Mouse (Mus musculus): ENCODE data around the gene Slc1a1. TPM values are rescaled to one million over a fixed set of nuclear protein-coding genes. Genes with fewer than 3 reads are reported as not detected.

Gene Slc1a1
- 0.19 and 2.3 TPM in 2 replicates for polyA plus RNA-seq (2012; rRNA removed)

DNA sequence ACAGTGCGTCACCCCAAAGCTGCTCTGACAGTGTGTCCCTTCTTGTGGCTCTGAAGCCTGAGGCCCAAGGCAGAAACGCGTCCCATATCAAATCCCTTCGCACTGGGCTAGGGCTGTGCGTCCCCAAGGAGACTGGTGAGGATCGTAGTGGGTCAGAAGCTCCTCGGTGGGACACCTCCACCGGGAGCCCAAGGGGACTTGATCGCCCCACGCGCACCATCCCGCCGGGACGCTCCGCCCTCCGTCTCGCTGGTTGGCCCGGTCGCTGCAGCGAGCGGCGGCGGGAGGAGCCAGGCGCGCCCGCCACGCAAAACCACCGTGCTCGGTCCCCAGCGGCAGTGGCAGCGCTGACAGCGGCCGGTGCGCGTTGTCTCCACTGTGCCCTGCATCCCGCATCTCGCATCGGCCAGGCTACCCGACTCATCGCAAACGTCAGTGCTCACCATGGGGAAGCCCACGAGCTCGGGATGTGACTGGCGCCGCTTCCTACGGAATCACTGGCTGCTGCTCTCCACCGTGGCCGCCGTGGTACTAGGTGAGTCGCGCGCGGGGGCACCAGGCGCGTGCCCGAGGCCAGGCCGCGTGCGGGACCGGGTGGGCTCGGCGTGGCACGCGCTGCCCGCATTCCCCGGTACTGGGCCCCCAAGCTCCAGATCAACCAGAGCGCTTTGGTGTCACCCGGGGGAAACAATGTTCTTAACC is at the start of gene Slc1a1:
Gene Slc1a1 (plus strand): TSS at position 252 of the 702 bp plus-strand sequence.
- Histone ChIP-seq H3K27me3 (ENCODE audit: control insufficient read depth, insufficient read depth, low read length) (no peaks in the 10 kb centered on the region), H3K4me1 (ENCODE audit: control insufficient read depth, insufficient read depth, low read length) (peaks cover 14% of the 10 kb centered on the region), H3K4me3 (ENCODE audit: control insufficient read depth, low read depth, low read length) (peak within 1 kb of the TSS; percentile 71)

DNA sequence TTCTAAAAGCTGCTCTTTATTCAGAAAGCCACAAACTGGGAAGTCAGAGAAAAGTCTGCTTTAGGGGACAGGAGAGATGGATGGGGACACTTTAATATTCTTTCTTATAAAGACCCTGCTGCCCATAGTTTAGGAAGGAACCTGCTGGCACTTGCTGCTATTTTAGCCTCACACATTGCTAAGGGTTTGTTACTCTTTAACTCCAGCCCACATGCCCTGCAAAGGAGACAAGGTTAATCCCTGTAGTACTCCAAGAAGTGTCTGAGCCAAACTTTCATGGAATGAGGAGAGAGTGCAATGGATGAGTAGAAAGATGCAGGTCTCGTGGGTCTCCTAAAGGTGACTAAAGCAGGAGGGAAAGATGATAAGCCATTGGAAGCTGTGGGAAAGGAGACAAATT is 44.7 kb upstream of the Slc1a1 start:
- no peaks in the 10 kb centered on the region for H3K36me3 ChIP-seq (ENCODE audit: control insufficient read depth, insufficient read depth, low read length)
- peaks cover 6% of the 10 kb centered on the region for H3K4me1 ChIP-seq (ENCODE audit: control insufficient read depth, insufficient read depth, low read length)
- no peak for TF ChIP-seq CTCF (IDR thresholded peaks at IDR 0.05; ENCODE audit: control insufficient read depth, insufficient read depth, insufficient replicate concordance, low read depth, low read length)
- H3K27ac ChIP-seq (ENCODE audit: control insufficient read depth, insufficient read depth, low read depth, low read length) = no peak overlapping the region
- H3K27me3 ChIP-seq (ENCODE audit: control insufficient read depth, insufficient read depth, low read length) = no peaks in the 10 kb centered on the region
- H3K4me3 ChIP-seq (ENCODE audit: control insufficient read depth, low read depth, low read length) = no peak overlapping the region

More for the DNA sequence above, at the start of gene Slc1a1:
- Histone ChIP-seq H3K27ac (ENCODE audit: control insufficient read depth, insufficient read depth, low read depth, low read length) (no peak within 1 kb of the TSS), H3K36me3 (ENCODE audit: control insufficient read depth, insufficient read depth, low read length) (no peaks in the 10 kb centered on the region)
- TF ChIP-seq CTCF (IDR thresholded peaks at IDR 0.05; ENCODE audit: control insufficient read depth, insufficient read depth, insufficient replicate concordance, low read depth, low read length) (no peak), POLR2A (IDR thresholded peaks at IDR 0.05; ENCODE audit: control insufficient read depth, low read depth, low read length) (no peak)

DNA sequence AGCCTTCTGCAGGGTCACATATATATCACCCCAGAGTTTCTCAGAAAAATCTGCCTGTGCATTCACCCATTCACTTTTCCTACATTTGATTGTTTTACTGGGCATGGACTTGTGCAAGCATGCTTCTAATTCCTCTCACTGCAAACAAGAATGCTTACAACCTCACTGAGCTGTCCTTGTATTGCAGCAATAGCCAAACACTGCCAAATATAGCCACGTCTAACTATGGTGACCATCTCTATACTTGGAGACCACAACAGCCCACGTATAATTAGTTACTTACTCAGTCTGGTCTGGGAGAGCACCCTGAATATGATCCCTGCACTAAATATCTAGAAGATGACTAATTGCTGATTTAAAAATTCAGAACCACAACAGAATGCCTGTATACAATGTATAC is 41.5 kb upstream of the Slc1a1 start:
- Histone ChIP-seq H3K4me1 (ENCODE audit: control insufficient read depth, insufficient read depth, low read length) (peaks cover 6% of the 10 kb centered on the region), H3K4me3 (ENCODE audit: control insufficient read depth, low read depth, low read length) (no peak overlapping the region), H3K27ac (ENCODE audit: control insufficient read depth, insufficient read depth, low read depth, low read length) (no peak overlapping the region), H3K27me3 (ENCODE audit: control insufficient read depth, insufficient read depth, low read length) (no peaks in the 10 kb centered on the region), H3K36me3 (ENCODE audit: control insufficient read depth, insufficient read depth, low read length) (no peaks in the 10 kb centered on the region)
- TF ChIP-seq POLR2A (IDR thresholded peaks at IDR 0.05; ENCODE audit: control insufficient read depth, low read depth, low read length) = no peak
- no peak for TF ChIP-seq CTCF (IDR thresholded peaks at IDR 0.05; ENCODE audit: control insufficient read depth, insufficient read depth, insufficient replicate concordance, low read depth, low read length)

DNA sequence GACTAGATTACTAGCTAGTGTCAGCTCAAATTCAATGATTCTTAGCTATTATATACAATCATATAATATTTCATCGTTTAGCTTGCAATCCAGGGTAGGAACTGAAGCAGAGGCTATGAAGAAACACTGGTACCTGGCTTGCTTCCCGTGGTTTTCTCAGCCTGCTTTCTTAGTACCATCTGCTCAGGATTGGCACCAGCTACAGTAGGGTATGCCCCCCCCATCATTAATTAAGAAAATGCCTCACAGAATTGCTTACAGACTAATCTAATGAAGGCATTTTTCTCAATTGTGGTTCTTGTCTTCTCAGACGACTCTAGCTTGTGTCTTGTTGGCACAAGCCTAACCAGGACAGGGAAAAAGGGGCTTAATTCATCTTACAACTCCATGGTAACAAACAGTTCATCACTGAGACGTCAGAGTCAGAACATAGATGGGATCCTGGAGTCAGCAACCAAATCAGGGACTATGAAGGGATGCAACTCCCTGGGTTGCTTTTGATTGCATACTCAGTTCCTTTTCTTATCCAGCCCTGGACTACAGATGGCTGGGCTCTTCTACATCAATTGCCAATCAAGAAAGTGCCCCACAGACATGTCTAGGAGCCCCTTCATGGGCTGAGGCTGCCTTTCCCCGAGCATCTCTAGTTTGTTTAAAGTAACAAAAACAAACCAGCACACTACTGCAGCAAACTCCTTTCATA is 38.6 kb upstream of the Slc1a1 start:
- Histone ChIP-seq H3K36me3 (ENCODE audit: control insufficient read depth, insufficient read depth, low read length) (no peaks in the 10 kb centered on the region), H3K4me1 (ENCODE audit: control insufficient read depth, insufficient read depth, low read length) (no peaks in the 10 kb centered on the region), H3K27me3 (ENCODE audit: control insufficient read depth, insufficient read depth, low read length) (no peaks in the 10 kb centered on the region), H3K27ac (ENCODE audit: control insufficient read depth, insufficient read depth, low read depth, low read length) (no peak overlapping the region), H3K4me3 (ENCODE audit: control insufficient read depth, low read depth, low read length) (no peak overlapping the region)
- TF ChIP-seq POLR2A (IDR thresholded peaks at IDR 0.05; ENCODE audit: control insufficient read depth, low read depth, low read length) (no peak), CTCF (IDR thresholded peaks at IDR 0.05; ENCODE audit: control insufficient read depth, insufficient read depth, insufficient replicate concordance, low read depth, low read length) (no peak)

DNA sequence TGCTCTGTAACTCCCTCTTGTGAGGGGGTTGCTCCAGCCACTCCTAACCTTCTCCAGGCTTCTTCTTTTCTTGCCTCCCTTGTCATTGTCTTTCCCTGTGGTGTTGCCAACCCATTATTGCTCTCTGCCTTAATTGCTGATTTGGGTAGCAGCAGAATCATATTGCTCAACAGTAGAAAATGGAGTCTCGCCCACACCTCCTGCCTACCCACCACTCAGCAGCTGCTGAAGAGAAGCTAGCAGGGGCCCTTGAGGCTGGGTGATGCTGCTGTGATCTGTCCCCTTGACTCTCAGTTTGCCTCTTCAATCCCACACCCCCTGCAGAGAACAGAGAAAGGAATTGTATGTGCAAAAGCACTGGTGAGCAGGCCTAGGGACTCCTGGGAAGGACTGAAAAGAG is 37.9 kb upstream of the Slc1a1 start:
- no peaks in the 10 kb centered on the region for H3K4me1 ChIP-seq (ENCODE audit: control insufficient read depth, insufficient read depth, low read length)
- H3K27me3 ChIP-seq (ENCODE audit: control insufficient read depth, insufficient read depth, low read length) = no peaks in the 10 kb centered on the region
- H3K27ac ChIP-seq (ENCODE audit: control insufficient read depth, insufficient read depth, low read depth, low read length) = no peak overlapping the region
- no peaks in the 10 kb centered on the region for H3K36me3 ChIP-seq (ENCODE audit: control insufficient read depth, insufficient read depth, low read length)
- no peak for TF ChIP-seq POLR2A (IDR thresholded peaks at IDR 0.05; ENCODE audit: control insufficient read depth, low read depth, low read length)
- TF ChIP-seq CTCF (IDR thresholded peaks at IDR 0.05; ENCODE audit: control insufficient read depth, insufficient read depth, insufficient replicate concordance, low read depth, low read length) = no peak
- H3K4me3 ChIP-seq (ENCODE audit: control insufficient read depth, low read depth, low read length) = no peak overlapping the region

DNA sequence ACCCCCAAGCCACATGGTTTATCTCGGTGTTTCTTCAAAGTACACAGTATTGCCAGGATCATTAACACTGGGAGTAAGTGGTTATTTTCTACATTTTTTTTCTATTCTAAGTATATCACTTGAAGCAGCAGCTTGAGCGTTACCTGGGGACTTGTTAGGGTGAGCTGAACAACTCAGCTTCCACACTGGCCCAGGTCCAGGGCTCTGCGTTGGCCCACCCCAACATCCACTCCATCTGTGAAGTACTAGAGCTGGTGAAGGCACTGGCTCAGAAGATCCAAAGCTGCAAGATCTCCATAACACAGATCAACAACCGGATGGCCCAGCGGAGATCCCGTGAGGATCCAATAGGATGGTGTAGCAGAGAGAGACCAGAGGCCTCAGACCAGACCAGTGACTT is 37.2 kb upstream of the Slc1a1 start:
- no peaks in the 10 kb centered on the region for H3K27me3 ChIP-seq (ENCODE audit: control insufficient read depth, insufficient read depth, low read length)
- H3K36me3 ChIP-seq (ENCODE audit: control insufficient read depth, insufficient read depth, low read length) = no peaks in the 10 kb centered on the region
- TF ChIP-seq POLR2A (IDR thresholded peaks at IDR 0.05; ENCODE audit: control insufficient read depth, low read depth, low read length) = no peak
- TF ChIP-seq CTCF (IDR thresholded peaks at IDR 0.05; ENCODE audit: control insufficient read depth, insufficient read depth, insufficient replicate concordance, low read depth, low read length) = no peak
- no peaks in the 10 kb centered on the region for H3K4me1 ChIP-seq (ENCODE audit: control insufficient read depth, insufficient read depth, low read length)
- no peak overlapping the region for H3K4me3 ChIP-seq (ENCODE audit: control insufficient read depth, low read depth, low read length)
- no peak overlapping the region for H3K27ac ChIP-seq (ENCODE audit: control insufficient read depth, insufficient read depth, low read depth, low read length)

DNA sequence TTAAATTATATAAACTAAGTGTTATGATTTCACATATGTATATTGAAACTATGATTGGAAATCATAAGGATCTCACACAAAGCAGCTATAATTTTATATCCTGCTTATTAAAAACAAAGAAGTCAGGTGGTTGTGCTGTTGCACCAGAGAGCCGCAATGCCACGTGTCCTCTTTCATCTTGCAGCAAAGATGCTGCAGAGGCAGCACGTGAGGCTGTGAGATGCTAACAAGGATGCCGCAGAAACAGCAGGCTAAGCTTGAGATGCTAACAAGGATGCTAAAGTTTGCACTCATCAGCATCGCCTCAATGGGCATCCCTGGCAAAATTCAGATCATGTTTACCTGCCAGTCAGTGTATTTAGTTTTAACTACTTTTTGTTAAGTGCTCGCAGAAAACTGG is 34.4 kb upstream of the Slc1a1 start:
- no peak for TF ChIP-seq CTCF (IDR thresholded peaks at IDR 0.05; ENCODE audit: control insufficient read depth, insufficient read depth, insufficient replicate concordance, low read depth, low read length)
- no peak for TF ChIP-seq POLR2A (IDR thresholded peaks at IDR 0.05; ENCODE audit: control insufficient read depth, low read depth, low read length)
- Histone ChIP-seq H3K36me3 (ENCODE audit: control insufficient read depth, insufficient read depth, low read length) (no peaks in the 10 kb centered on the region), H3K4me3 (ENCODE audit: control insufficient read depth, low read depth, low read length) (no peak overlapping the region), H3K4me1 (ENCODE audit: control insufficient read depth, insufficient read depth, low read length) (no peaks in the 10 kb centered on the region), H3K27me3 (ENCODE audit: control insufficient read depth, insufficient read depth, low read length) (no peaks in the 10 kb centered on the region), H3K27ac (ENCODE audit: control insufficient read depth, insufficient read depth, low read depth, low read length) (no peak overlapping the region)

Data from testis, adult 2 months (tissue).